Mouse (Mus musculus) T-cell, adult 66 days (primary cell): ENCODE results near the gene 2210017I01Rik. TPM values are rescaled to one million over a fixed set of nuclear protein-coding genes. Genes with fewer than 3 reads are reported as not detected.

Experiments used
- total RNA-seq, 2 experiments: library from RNA; stranded (reverse); gene quantifications; 3 replicates in 1 of 2; 4 replicates in 1 of 2; pipeline ENCODE4 v1.2.4; 2023

Gene 2210017I01Rik
- total RNA-seq, result not detected

DNA sequence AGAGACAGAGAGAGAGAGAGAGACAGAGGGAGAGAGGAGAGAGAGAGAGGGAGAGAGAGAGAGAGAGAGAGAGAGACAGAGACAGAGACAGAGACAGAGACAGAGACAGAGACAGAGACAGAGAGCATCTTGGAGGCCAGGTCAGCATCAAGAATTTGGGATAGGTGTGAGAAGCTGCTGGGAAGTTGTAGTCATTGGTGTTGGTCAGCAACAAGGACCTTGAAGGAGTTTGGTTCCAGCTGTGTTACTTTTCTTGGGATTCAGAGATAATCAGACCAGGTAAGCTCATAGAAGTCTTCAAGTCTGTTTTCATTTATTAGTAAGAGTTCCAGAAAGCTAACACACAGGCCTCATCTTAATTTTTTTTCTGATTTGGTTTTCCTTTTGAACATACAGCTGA lies at the start of gene 2210017I01Rik:
2210017I01Rik (minus strand) TSS at position 101 of the 400 bp plus-strand sequence.

GRCm38 (mm10) chr3:92656826-92657225 lies 49.5 kb upstream of the 2210017I01Rik start, which contains the start of gene Lce1b:
TSS of gene Lce1b (minus strand) at chr3:92656926.

DNA sequence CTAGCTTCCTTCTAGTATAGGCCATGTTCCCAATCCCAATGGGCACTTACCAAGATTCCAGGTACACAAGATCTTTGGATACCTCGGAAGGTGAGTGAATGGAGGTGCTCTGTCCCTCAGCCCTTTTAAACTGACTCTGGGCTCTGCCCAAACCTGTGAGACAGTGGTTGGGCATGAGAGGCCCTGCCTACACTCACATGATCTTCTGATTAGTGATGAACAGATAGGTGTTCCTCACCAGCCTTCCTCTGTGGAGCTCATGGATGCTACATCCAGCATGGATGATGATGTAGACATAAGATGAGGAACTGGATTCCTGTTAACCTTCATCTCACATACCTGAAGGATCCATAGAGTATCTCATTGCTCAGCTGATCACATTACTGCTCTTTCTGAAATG lies 40.9 kb upstream of the 2210017I01Rik start, which contains the start of gene Lce1a1:
Lce1a1 (minus strand) TSS at position 101 of the 400 bp plus-strand sequence.

GRCm38 (mm10) chr3:92621560-92621959 lies 14.3 kb upstream of the 2210017I01Rik start, which contains the start of gene Lce6a:
TSS of gene Lce6a (minus strand) at chr3:92621660.

DNA sequence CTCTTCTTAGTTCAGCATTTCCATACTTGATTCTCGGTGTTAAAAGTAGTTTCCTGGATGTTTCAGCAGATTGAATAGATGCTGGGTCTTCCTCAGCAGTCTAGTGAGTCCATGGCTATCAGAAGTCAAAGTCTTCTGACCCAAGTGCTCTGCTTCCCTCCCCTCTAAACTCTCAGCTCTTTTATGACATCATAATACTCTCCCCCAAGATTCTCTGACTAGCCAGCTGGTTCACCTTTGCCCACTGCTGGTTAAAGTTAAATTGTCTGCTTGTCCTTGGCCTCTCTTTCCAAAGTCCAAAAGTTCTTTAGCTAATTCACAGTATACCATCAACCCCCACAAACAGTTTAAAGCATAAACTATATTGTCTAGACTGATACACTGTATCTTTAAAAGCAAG lies 18.4 kb downstream of the 2210017I01Rik start, which contains the start of gene Smcp:
Smcp (minus strand) TSS at position 140 of the 400 bp plus-strand sequence.

GRCm38 (mm10) chr3:92573449-92574041 lies 33.7 kb downstream of the 2210017I01Rik start, which contains the start of gene Ivl:
TSS of gene Ivl (minus strand) at chr3:92573735.

Other genes starting within 250 kb of the 2210017I01Rik start
- gene Sprr2f, start 242.3 kb downstream of the 2210017I01Rik start, total RNA-seq, result not detected
- not detected for gene Sprr2h, start 221.8 kb downstream of the 2210017I01Rik start, total RNA-seq
- gene Sprr2i, start 199.5 kb downstream of the 2210017I01Rik start, total RNA-seq, result not detected
- gene Sprr2j-ps, start 189.4 kb downstream of the 2210017I01Rik start, total RNA-seq, result not detected
- gene Gm9774, start 178.1 kb downstream of the 2210017I01Rik start, total RNA-seq, result under 1 TPM in 1 of 2 experiments, not detected in 1; 0.90 TPM
- not detected for gene Sprr2k, start 174.9 kb downstream of the 2210017I01Rik start, total RNA-seq
- not detected for gene Sprr1b, start 168.7 kb downstream of the 2210017I01Rik start, total RNA-seq
- not detected for gene Sprr3, start 148.8 kb downstream of the 2210017I01Rik start, total RNA-seq
- not detected for gene Sprr1a, start 121.6 kb downstream of the 2210017I01Rik start, total RNA-seq
- not detected for gene Sprr4, start 107.0 kb downstream of the 2210017I01Rik start, total RNA-seq
- gene 2310046K23Rik, start 73.0 kb downstream of the 2210017I01Rik start, total RNA-seq, result not detected
- gene Ivl, start 33.8 kb downstream of the 2210017I01Rik start, total RNA-seq, result not detected
- not detected for gene Smcp, start 18.5 kb downstream of the 2210017I01Rik start, total RNA-seq
- gene Lce6a, start 14.2 kb upstream of the 2210017I01Rik start, total RNA-seq, result not detected
- gene Lce1a1, start 40.8 kb upstream of the 2210017I01Rik start, total RNA-seq, result not detected
- gene Lce1b, start 49.4 kb upstream of the 2210017I01Rik start, total RNA-seq, result not detected
- gene Lce1a2, start 62.8 kb upstream of the 2210017I01Rik start, total RNA-seq, result not detected
- gene Lce1c, start 71.8 kb upstream of the 2210017I01Rik start, total RNA-seq, result not detected
- gene Lce1d, start 79.7 kb upstream of the 2210017I01Rik start, total RNA-seq, result not detected
- gene Lce1e, start 101.6 kb upstream of the 2210017I01Rik start, total RNA-seq, result not detected
- gene Lce1f, start 112.9 kb upstream of the 2210017I01Rik start, total RNA-seq, result not detected
- not detected for gene Gm38119, start 131.6 kb upstream of the 2210017I01Rik start, total RNA-seq
- not detected for gene Lce1g, start 144.8 kb upstream of the 2210017I01Rik start, total RNA-seq
- not detected for gene Lce1h, start 157.6 kb upstream of the 2210017I01Rik start, total RNA-seq
- not detected for gene Lce1i, start 171.4 kb upstream of the 2210017I01Rik start, total RNA-seq
- gene Lce1j, start 183.0 kb upstream of the 2210017I01Rik start, total RNA-seq, result not detected
- not detected for gene Lce1k, start 200.4 kb upstream of the 2210017I01Rik start, total RNA-seq
- not detected for gene Kprp, start 219.8 kb upstream of the 2210017I01Rik start, total RNA-seq
- not detected for gene Lce1l, start 243.8 kb upstream of the 2210017I01Rik start, total RNA-seq